Mouse (Mus musculus): Measurements from ENCODE around the gene Cstad. TPM values are rescaled to one million over a fixed set of nuclear protein-coding genes. Genes with fewer than 3 reads are reported as not detected.

Gene Cstad
- total and polyA plus RNA-seq, 2 experiments from 2014 or later = 0.54 to 1.3 TPM

GRCm38 (mm10) chr2:30555257-30555656, 39.6 kb upstream of the Cstad start:
- no peak for ATAC-seq
- TF ChIP-seq CTCF (IDR thresholded peaks at IDR 0.05; ENCODE audit: low read depth) = no peak

GRCm38 (mm10) chr2:30556495-30556894, 38.3 kb upstream of the Cstad start:
- Histone ChIP-seq H3K27me3 (ENCODE audit: insufficient read depth, low read length) (no peaks in the 10 kb centered on the region), H3K9me3 (ENCODE audit: low read length) (no peaks in the 10 kb centered on the region), H3K27ac (no peak overlapping the region), H3K4me1 (ENCODE audit: insufficient read depth, low read length) (peaks cover 5% of the 10 kb centered on the region; the same call in 1 of the 2 replicates), H3K36me3 (ENCODE audit: insufficient read depth, low read length) (no peaks in the 10 kb centered on the region), H3K9ac (replicated peaks; ENCODE audit: low read length) (no peak overlapping the region), H3K4me3 (ENCODE audit: low read length) (no peak overlapping the region), H3K4me2 (ENCODE audit: low read depth, low read length) (no peak overlapping the region)
- 73% methylated on average over 5 of the region's 5 CpGs for WGBS
- TF ChIP-seq CTCF (IDR thresholded peaks at IDR 0.05; ENCODE audit: low read depth) = no peak
- ATAC-seq (no peak), DNase-seq (ENCODE audit: low spot score) (no peak)

More at GRCm38 (mm10) chr2:30555257-30555656, 39.6 kb upstream of the Cstad start:
- Histone ChIP-seq H3K4me2 (ENCODE audit: low read depth, low read length) (no peak overlapping the region), H3K27ac (no peak overlapping the region), H3K27me3 (ENCODE audit: insufficient read depth, low read length) (no peaks in the 10 kb centered on the region), H3K36me3 (ENCODE audit: insufficient read depth, low read length) (no peaks in the 10 kb centered on the region), H3K4me1 (ENCODE audit: insufficient read depth, low read length) (peaks cover 5% of the 10 kb centered on the region; the same call in 1 of the 2 replicates), H3K9me3 (ENCODE audit: low read length) (no peaks in the 10 kb centered on the region), H3K4me3 (ENCODE audit: low read length) (no peak overlapping the region), H3K9ac (replicated peaks; ENCODE audit: low read length) (no peak overlapping the region)
- 62% methylated on average over 9 of the region's 9 CpGs for WGBS
- peak; percentile 18 for DNase-seq (ENCODE audit: low spot score)

GRCm38 (mm10) chr2:30559552-30559951, 35.3 kb upstream of the Cstad start:
- H3K27me3 ChIP-seq (ENCODE audit: insufficient read depth, low read length) = no peaks in the 10 kb centered on the region
- no peak overlapping the region for H3K9ac ChIP-seq (replicated peaks; ENCODE audit: low read length)
- DNase-seq (ENCODE audit: low spot score) = no peak
- no peak overlapping the region for H3K27ac ChIP-seq
- no peak overlapping the region for H3K4me2 ChIP-seq (ENCODE audit: low read depth, low read length)
- WGBS = 95% methylated on average over 1 of the region's 1 CpGs
- H3K4me3 ChIP-seq (ENCODE audit: low read length) = no peak overlapping the region
- no peaks in the 10 kb centered on the region; the same call in 1 of the 2 replicates for H3K4me1 ChIP-seq (ENCODE audit: insufficient read depth, low read length)
- no peak for ATAC-seq
- no peaks in the 10 kb centered on the region for H3K9me3 ChIP-seq (ENCODE audit: low read length)
- no peak for TF ChIP-seq CTCF (IDR thresholded peaks at IDR 0.05; ENCODE audit: low read depth)
- no peaks in the 10 kb centered on the region for H3K36me3 ChIP-seq (ENCODE audit: insufficient read depth, low read length)

- TF ChIP-seq CTCF (IDR thresholded peaks at IDR 0.05; ENCODE audit: low read depth) = no peak
- H3K9me3 ChIP-seq (ENCODE audit: low read length) = no peaks in the 10 kb centered on the region
- H3K4me3 ChIP-seq (ENCODE audit: low read length) = no peak overlapping the region
- H3K27ac ChIP-seq = no peak overlapping the region
- no peaks in the 10 kb centered on the region for H3K27me3 ChIP-seq (ENCODE audit: insufficient read depth, low read length)
- DNase-seq (ENCODE audit: low spot score) (no peak), ATAC-seq (no peak)
- no peak overlapping the region for H3K4me2 ChIP-seq (ENCODE audit: low read depth, low read length)
- H3K36me3 ChIP-seq (ENCODE audit: insufficient read depth, low read length) = no peaks in the 10 kb centered on the region
- 67% methylated on average over 3 of the region's 3 CpGs for WGBS
- H3K9ac ChIP-seq (replicated peaks; ENCODE audit: low read length) = no peak overlapping the region
- H3K4me1 ChIP-seq (ENCODE audit: insufficient read depth, low read length) = no peaks in the 10 kb centered on the region
Observed at GRCm38 (mm10) chr2:30562553-30562952, 32.3 kb upstream of the Cstad start.

- Histone ChIP-seq H3K27ac (no peak overlapping the region), H3K4me2 (ENCODE audit: low read depth, low read length) (no peak overlapping the region), H3K4me3 (ENCODE audit: low read length) (no peak overlapping the region), H3K27me3 (ENCODE audit: insufficient read depth, low read length) (no peaks in the 10 kb centered on the region), H3K4me1 (ENCODE audit: insufficient read depth, low read length) (no peaks in the 10 kb centered on the region), H3K9me3 (ENCODE audit: low read length) (no peaks in the 10 kb centered on the region; the same call in 1 of the 2 replicates), H3K9ac (replicated peaks; ENCODE audit: low read length) (no peak overlapping the region), H3K36me3 (ENCODE audit: insufficient read depth, low read length) (no peaks in the 10 kb centered on the region)
- DNase-seq (ENCODE audit: low spot score) (no peak), ATAC-seq (no peak)
- TF ChIP-seq CTCF (IDR thresholded peaks at IDR 0.05; ENCODE audit: low read depth) = no peak
- 88% methylated on average over 4 of the region's 4 CpGs for WGBS
Observed at GRCm38 (mm10) chr2:30571647-30572046, 23.2 kb upstream of the Cstad start.

- H3K36me3 ChIP-seq (ENCODE audit: insufficient read depth, low read length) = no peaks in the 10 kb centered on the region
- no peak overlapping the region for H3K9ac ChIP-seq (replicated peaks; ENCODE audit: low read length)
- 87% methylated on average over 4 of the region's 4 CpGs for WGBS
- no peaks in the 10 kb centered on the region; the same call in 1 of the 2 replicates for H3K9me3 ChIP-seq (ENCODE audit: low read length)
- no peaks in the 10 kb centered on the region for H3K4me1 ChIP-seq (ENCODE audit: insufficient read depth, low read length)
- H3K27ac ChIP-seq = no peak overlapping the region
- no peaks in the 10 kb centered on the region for H3K27me3 ChIP-seq (ENCODE audit: insufficient read depth, low read length)
- DNase-seq (ENCODE audit: low spot score) = no peak
- no peak overlapping the region for H3K4me3 ChIP-seq (ENCODE audit: low read length)
- no peak for TF ChIP-seq CTCF (IDR thresholded peaks at IDR 0.05; ENCODE audit: low read depth)
- H3K4me2 ChIP-seq (ENCODE audit: low read depth, low read length) = no peak overlapping the region
- no peak for ATAC-seq
Observed at GRCm38 (mm10) chr2:30573522-30573921, 21.3 kb upstream of the Cstad start.

- ATAC-seq (no peak), DNase-seq (ENCODE audit: low spot score) (no peak)
- 0 out of 2 replicates have a peak, but pooled peaks cover 4% of the 10 kb centered on the region for H3K9me3 ChIP-seq (ENCODE audit: low read length)
- no peak for TF ChIP-seq CTCF (IDR thresholded peaks at IDR 0.05; ENCODE audit: low read depth)
- WGBS = 93% methylated on average over 9 of the region's 9 CpGs
- no peaks in the 10 kb centered on the region for H3K36me3 ChIP-seq (ENCODE audit: insufficient read depth, low read length)
- no peak overlapping the region for H3K4me3 ChIP-seq (ENCODE audit: low read length)
- H3K27me3 ChIP-seq (ENCODE audit: insufficient read depth, low read length) = no peaks in the 10 kb centered on the region
- no peak overlapping the region for H3K9ac ChIP-seq (replicated peaks; ENCODE audit: low read length)
- no peak overlapping the region for H3K4me2 ChIP-seq (ENCODE audit: low read depth, low read length)
- no peak overlapping the region for H3K27ac ChIP-seq
- no peaks in the 10 kb centered on the region for H3K4me1 ChIP-seq (ENCODE audit: insufficient read depth, low read length)
Observed at GRCm38 (mm10) chr2:30577010-30577409, 17.8 kb upstream of the Cstad start.
